Mouse (Mus musculus) embryo, embryonic 9.5 days (tissue): Measurements from ENCODE around the gene Nps.
"Not testable (repeated sequence)": the region's sequence is repeated elsewhere in the genome, so short reads cannot be mapped to it uniquely, and the experiment has no call there.

Experiments used
- DNase-seq: peaks from one replicate; pipeline ENCODE4 v3.0.0-alpha.2; 2017; ENCODE audit errors: extremely low spot score

Nps gene

GRCm38 (mm10) chr7:135258053-135258753, at the start of gene Nps:
Nps (plus strand) TSS chr7:135258703.
- DNase-seq: not testable (repeated sequence)

GRCm38 (mm10) chr7:135208947-135209567, 49.4 kb upstream of the Nps start:
- DNase-seq: no peak

- DNase-seq: no peak
Observed at GRCm38 (mm10) chr7:135210296-135210695, 48.2 kb upstream of the Nps start.

- no peak for DNase-seq
Observed at GRCm38 (mm10) chr7:135210831-135211230, 47.7 kb upstream of the Nps start.

- DNase-seq: no peak
Observed at GRCm38 (mm10) chr7:135212505-135212904, 46.0 kb upstream of the Nps start.

GRCm38 (mm10) chr7:135221475-135221874, 37.0 kb upstream of the Nps start:
- DNase-seq: no peak

- DNase-seq: no peak
Observed at GRCm38 (mm10) chr7:135226021-135226420, 32.5 kb upstream of the Nps start.

GRCm38 (mm10) chr7:135237152-135237551, 21.4 kb upstream of the Nps start:
- peak; percentile 3 for DNase-seq

- no peak for DNase-seq
Observed at GRCm38 (mm10) chr7:135239441-135239840, 19.1 kb upstream of the Nps start.

- no peak for DNase-seq
Observed at GRCm38 (mm10) chr7:135240006-135240405, 18.5 kb upstream of the Nps start.

GRCm38 (mm10) chr7:135240636-135241035, 17.9 kb upstream of the Nps start:
- no peak for DNase-seq

GRCm38 (mm10) chr7:135244171-135244880, 14.2 kb upstream of the Nps start:
- DNase-seq: no peak

- DNase-seq: no peak
Observed at GRCm38 (mm10) chr7:135246386-135246785, 12.1 kb upstream of the Nps start.

- no peak for DNase-seq
Observed at GRCm38 (mm10) chr7:135253249-135253648, 5.3 kb upstream of the Nps start.

- no peak for DNase-seq
Observed at GRCm38 (mm10) chr7:135254423-135254822, 4.1 kb upstream of the Nps start.

- no peak for DNase-seq
Observed at GRCm38 (mm10) chr7:135271011-135271410, 12.5 kb downstream of the Nps start.

- no peak for DNase-seq
Observed at GRCm38 (mm10) chr7:135283212-135283611, 24.7 kb downstream of the Nps start.

GRCm38 (mm10) chr7:135289976-135290375, 31.5 kb downstream of the Nps start:
- DNase-seq: no peak

- DNase-seq: no peak
Observed at GRCm38 (mm10) chr7:135291646-135292236, 33.2 kb downstream of the Nps start.

- DNase-seq: no peak
Observed at GRCm38 (mm10) chr7:135294498-135294897, 36.0 kb downstream of the Nps start.

- DNase-seq: no peak
Observed at GRCm38 (mm10) chr7:135304496-135304895, 46.0 kb downstream of the Nps start.
